Mouse (Mus musculus): ENCODE results near the gene Sun2.

- TF ChIP-seq POLR2A (IDR thresholded peaks at IDR 0.05; ENCODE audit: extremely low read depth, insufficient read depth, low read length) (no peak), CTCF (IDR thresholded peaks at IDR 0.05; ENCODE audit: low read depth, low read length) (no peak)
Measured at GRCm38 (mm10) chr15:79790111-79790510, 47.8 kb upstream of the Sun2 start.

Measured in liver, adult 2 months (tissue).